Mouse (Mus musculus) liver, embryonic 11.5 days (tissue): Measurements from ENCODE around the gene Metap1d. TPM values are rescaled to one million over a fixed set of nuclear protein-coding genes. Genes with fewer than 3 reads are reported as not detected.

Source experiments
- ATAC-seq: fragments of 200-750 bp; cut with Nextera tagmentation; replicated peaks from 2 replicates; pipeline ENCODE4 v1.8.0; 2017; ENCODE audit warnings: moderate number of reproducible peaks, mild to moderate bottlenecking, moderate TSS enrichment, moderate library complexity; ENCODE audit not compliant: low FRiP score
- DNase-seq: peaks from one replicate; pipeline ENCODE4 v3.0.0-alpha.2; 2017; ENCODE audit warnings: low spot score
- H3K27ac ChIP-seq: fragments of 300-500 bp; sonication (generic); 2 replicates; pipeline ENCODE4 v1.5.1; 2014; ENCODE audit warnings: mild to moderate bottlenecking, low read depth, low read length, control low read depth
- H3K27me3 ChIP-seq: fragments of 300-500 bp; sonication (generic); replicated peaks from 2 replicates; pipeline ENCODE4 v1.6.1; 2014; ENCODE audit warnings: low read length, mixed read lengths; ENCODE audit not compliant: control insufficient read depth, insufficient read depth
- H3K36me3 ChIP-seq: fragments of 300-500 bp; sonication (generic); 2 replicates; pipeline ENCODE4 v1.6.1; 2014; ENCODE audit warnings: mild to moderate bottlenecking, low read length, moderate library complexity, mixed read lengths; ENCODE audit not compliant: control insufficient read depth, insufficient read depth
- H3K4me1 ChIP-seq: fragments of 300-500 bp; sonication (generic); replicated peaks from 2 replicates; pipeline ENCODE4 v1.6.1; 2014; ENCODE audit warnings: low read length, mixed read lengths; ENCODE audit not compliant: control insufficient read depth, insufficient read depth
- H3K4me2 ChIP-seq: fragments of 300-500 bp; sonication (generic); 2 replicates; pipeline ENCODE4 v1.6.1; 2014; ENCODE audit warnings: mild to moderate bottlenecking, control low read depth, moderate library complexity
- H3K4me3 ChIP-seq: fragments of 300-500 bp; sonication (generic); 2 replicates; pipeline ENCODE4 v1.5.1; 2014; ENCODE audit warnings: low read depth, low read length, control low read depth
- H3K9ac ChIP-seq: fragments of 300-500 bp; sonication (generic); 2 replicates; pipeline ENCODE4 v1.6.1; 2014; ENCODE audit warnings: low read depth, low read length, control low read depth
- H3K9me3 ChIP-seq: fragments of 300-500 bp; sonication (generic); 2 replicates; pipeline ENCODE4 v1.6.1; 2016; ENCODE audit warnings: low read length, inconsistent platforms, mixed read lengths; ENCODE audit not compliant: control insufficient read depth
- WGBS: fragments of 180-500 bp; shearing (Covaris S2); extraction: QIAGEN DNeasy Blood & Tissue Kit; methylation state at CpG from one replicate; pipeline ENCODE4 v1.1.7; 2014; 5-methylcytosine and 5-hydroxymethylcytosine counted together
- polyA plus RNA-seq: library from polyadenylated mRNA; unstranded; fragments of >200 nt; fragmentation: Nextera tagmentation; extraction: Ambion mirVana; gene quantifications from 2 replicates; pipeline ENCODE4 v1.2.1, GENCODE M21; 2014

The Metap1d gene
- polyA plus RNA-seq, 1 experiment from 2014 or later: 37.7 TPM

- no peaks in the 10 kb centered on the region for H3K27me3 ChIP-seq
- no peaks in the 10 kb centered on the region for H3K4me1 ChIP-seq
- DNase-seq: no peak
- H3K4me3 ChIP-seq: no peak overlapping the region
- no peak for ATAC-seq
- H3K4me2 ChIP-seq: no peak overlapping the region
- WGBS: 77% methylated on average over 16 of the region's 16 CpGs
- H3K36me3 ChIP-seq: no peaks in the 10 kb centered on the region
- no peaks in the 10 kb centered on the region for H3K9me3 ChIP-seq
- H3K9ac ChIP-seq: no peak overlapping the region
- H3K27ac ChIP-seq: no peak overlapping the region
Measured at GRCm38 (mm10) chr2:71499276-71500230, 46.5 kb downstream of the Metap1d start.

DNA sequence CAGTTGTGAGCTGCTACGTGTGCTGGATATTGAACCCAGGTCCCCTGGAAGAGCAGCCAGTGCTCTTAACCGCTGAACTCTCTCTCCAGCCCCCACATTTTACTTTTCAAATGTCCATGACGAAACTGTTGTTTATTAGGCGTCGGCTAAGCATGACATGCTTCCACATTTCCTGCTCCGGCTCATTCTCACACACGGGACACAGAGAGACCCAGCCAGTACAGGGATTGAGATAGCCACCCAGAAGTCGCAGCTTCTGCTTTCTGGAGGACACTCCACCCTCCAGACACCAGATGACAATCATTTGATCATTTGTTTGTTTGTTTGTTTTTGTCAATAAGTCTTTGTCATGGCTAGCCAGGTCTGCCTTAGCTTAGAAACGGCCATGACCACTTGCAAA, 51.8 kb downstream of the Metap1d start:
- ATAC-seq: no peak

GRCm38 (mm10) chr2:71511209-71511608, 58.1 kb downstream of the Metap1d start:
- WGBS: 88% methylated on average over 7 of the region's 7 CpGs
- Histone ChIP-seq H3K27ac (no peak overlapping the region), H3K9me3 (no peaks in the 10 kb centered on the region), H3K27me3 (no peaks in the 10 kb centered on the region), H3K4me1 (no peaks in the 10 kb centered on the region), H3K4me2 (no peak overlapping the region), H3K9ac (no peak overlapping the region), H3K36me3 (no peaks in the 10 kb centered on the region), H3K4me3 (no peak overlapping the region)
- DNase-seq (no peak), ATAC-seq (no peak)

More for the DNA sequence above, 51.8 kb downstream of the Metap1d start:
- no peak for DNase-seq
- Histone ChIP-seq H3K27me3 (no peaks in the 10 kb centered on the region), H3K9ac (no peak overlapping the region), H3K4me1 (no peaks in the 10 kb centered on the region), H3K27ac (no peak overlapping the region), H3K36me3 (no peaks in the 10 kb centered on the region), H3K4me2 (no peak overlapping the region), H3K9me3 (no peaks in the 10 kb centered on the region), H3K4me3 (no peak overlapping the region)
- 71% methylated on average over 9 of the region's 9 CpGs for WGBS

DNA sequence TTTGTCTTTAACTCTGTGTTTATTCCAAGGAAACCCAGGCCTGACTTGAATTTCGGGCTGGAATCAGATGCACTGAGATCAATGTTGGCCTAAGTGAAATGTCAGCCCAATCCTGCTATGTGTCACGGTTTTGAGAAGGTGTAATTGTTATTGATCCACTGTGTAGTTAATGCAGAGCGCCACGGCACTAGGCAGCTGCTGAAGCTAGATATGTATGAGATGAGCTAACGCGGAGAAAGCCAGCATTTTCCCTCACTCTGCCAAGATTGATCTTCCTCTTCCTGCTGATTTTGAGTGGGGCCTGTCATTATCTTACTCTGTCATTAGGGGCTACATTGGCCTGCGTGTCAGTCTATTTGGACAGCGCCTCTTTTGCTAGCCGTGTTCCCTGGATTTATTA, 59.2 kb downstream of the Metap1d start:
- no peak overlapping the region for H3K4me2 ChIP-seq
- no peaks in the 10 kb centered on the region for H3K36me3 ChIP-seq
- H3K27me3 ChIP-seq: no peaks in the 10 kb centered on the region
- H3K4me1 ChIP-seq: no peaks in the 10 kb centered on the region
- 80% methylated on average over 9 of the region's 9 CpGs for WGBS
- no peaks in the 10 kb centered on the region for H3K9me3 ChIP-seq
- no peak overlapping the region for H3K4me3 ChIP-seq
- DNase-seq (no peak), ATAC-seq (no peak)
- H3K9ac ChIP-seq: no peak overlapping the region
- no peak overlapping the region for H3K27ac ChIP-seq

DNA sequence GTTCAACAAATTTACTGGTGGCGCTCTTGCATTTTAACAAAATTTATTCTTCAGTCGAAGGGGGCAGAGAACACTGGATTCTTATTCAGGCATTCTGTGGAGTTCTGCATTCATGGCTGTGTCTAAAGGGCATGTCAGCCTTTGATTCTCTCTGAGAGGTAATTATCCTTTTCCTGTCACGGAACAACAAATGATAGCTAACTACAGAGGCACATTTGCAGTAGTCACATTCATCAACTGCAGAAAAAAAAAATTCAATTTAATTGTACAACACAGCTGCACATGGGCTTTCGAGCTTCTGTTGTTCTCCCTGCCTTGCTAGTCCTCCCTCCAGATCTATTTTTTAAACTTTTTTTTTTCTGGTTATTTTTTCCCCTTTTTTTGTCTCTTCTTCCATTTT, 63.9 kb downstream of the Metap1d start:
- H3K4me3 ChIP-seq: no peak overlapping the region
- H3K4me1 ChIP-seq: no peaks in the 10 kb centered on the region
- H3K27me3 ChIP-seq: 0 out of 2 replicates have a peak, but pooled peaks cover 2% of the 10 kb centered on the region
- no peak for ATAC-seq
- H3K4me2 ChIP-seq: no peak overlapping the region
- WGBS: 80% methylated on average over 4 of the region's 4 CpGs
- no peak overlapping the region for H3K9ac ChIP-seq
- no peaks in the 10 kb centered on the region for H3K36me3 ChIP-seq
- no peak for DNase-seq
- no peaks in the 10 kb centered on the region for H3K9me3 ChIP-seq
- H3K27ac ChIP-seq: no peak overlapping the region

DNA sequence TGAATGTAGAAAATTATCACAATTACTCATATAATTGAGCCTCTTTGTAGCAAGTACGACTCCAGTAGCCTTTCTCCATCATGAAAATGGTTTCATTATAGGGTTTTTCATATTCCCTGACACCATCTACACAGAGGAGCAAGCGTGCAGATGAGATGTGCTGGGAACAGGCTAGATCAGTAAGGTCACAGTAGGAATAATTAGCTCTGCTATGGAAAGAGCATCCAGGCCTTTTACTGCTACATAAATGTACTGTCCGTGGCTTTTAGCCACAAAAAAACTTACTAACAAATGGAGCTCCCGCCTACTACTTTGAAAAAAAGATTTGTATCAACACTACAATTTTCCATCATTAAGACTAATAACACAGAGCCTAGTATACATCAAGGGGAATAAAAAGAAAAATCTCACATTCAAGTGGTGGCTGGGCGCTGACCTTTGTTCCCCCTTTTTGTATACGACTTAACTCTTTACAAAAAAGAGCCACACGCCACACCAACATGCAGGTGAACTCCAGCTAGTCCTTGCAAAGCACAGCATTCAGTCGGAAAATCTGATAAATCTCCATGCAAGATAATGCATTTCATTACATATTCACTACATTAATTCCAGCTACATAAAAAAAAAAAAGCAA, 64.5 kb downstream of the Metap1d start:
- Histone ChIP-seq H3K27ac (no peak overlapping the region), H3K4me1 (no peaks in the 10 kb centered on the region), H3K9ac (no peak overlapping the region), H3K9me3 (no peaks in the 10 kb centered on the region), H3K27me3 (peaks cover 3% of the 10 kb centered on the region), H3K4me3 (no peak overlapping the region), H3K4me2 (no peak overlapping the region), H3K36me3 (no peaks in the 10 kb centered on the region)
- DNase-seq (no peak), ATAC-seq (no peak)
- 83% methylated on average over 8 of the region's 8 CpGs for WGBS

- ATAC-seq (no peak), DNase-seq (no peak)
- Histone ChIP-seq H3K27ac (no peak overlapping the region), H3K9me3 (no peaks in the 10 kb centered on the region), H3K36me3 (no peaks in the 10 kb centered on the region), H3K4me3 (no peak overlapping the region), H3K27me3 (peaks cover 53% of the 10 kb centered on the region), H3K9ac (no peak overlapping the region), H3K4me1 (peaks cover 4% of the 10 kb centered on the region; the same call in 1 of the 2 replicates), H3K4me2 (no peak overlapping the region)
- 48% methylated on average over 4 of the region's 4 CpGs for WGBS
Measured at GRCm38 (mm10) chr2:71522871-71523270, 69.8 kb downstream of the Metap1d start.

DNA sequence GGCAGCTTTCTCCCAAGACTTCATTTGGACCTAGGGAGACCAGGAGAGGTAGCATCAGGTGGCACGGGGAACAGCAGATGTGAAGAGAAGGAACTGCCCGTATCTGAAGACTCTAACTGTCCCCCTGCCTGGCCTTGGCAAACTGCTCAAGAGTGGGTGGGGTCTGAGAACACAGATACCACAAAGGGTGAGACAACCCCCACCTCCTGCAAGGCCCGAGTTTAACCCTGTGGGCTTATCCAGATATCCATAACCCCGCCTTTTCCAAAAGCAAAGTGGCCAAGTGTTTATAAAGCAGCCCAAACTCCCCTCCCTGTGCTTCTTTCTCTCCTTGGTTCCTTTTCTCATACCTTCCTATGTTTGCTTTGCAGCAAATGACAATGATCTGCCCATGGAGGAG, 70.4 kb downstream of the Metap1d start:
- Histone ChIP-seq H3K27me3 (peaks cover 58% of the 10 kb centered on the region), H3K36me3 (no peaks in the 10 kb centered on the region), H3K4me1 (peaks cover 4% of the 10 kb centered on the region; the same call in 1 of the 2 replicates), H3K9me3 (no peaks in the 10 kb centered on the region), H3K27ac (no peak overlapping the region), H3K4me3 (no peak overlapping the region), H3K9ac (no peak overlapping the region), H3K4me2 (no peak overlapping the region)
- WGBS: 35% methylated on average over 4 of the region's 4 CpGs
- ATAC-seq (0 out of 2 replicates have a peak, but pooled peaks have one; percentile 23), DNase-seq (no peak)
